Mouse (Mus musculus): ENCODE measurements around the gene Ttc7b. TPM values are rescaled to one million over a fixed set of nuclear protein-coding genes. Genes with fewer than 3 reads are reported as not detected.

The Ttc7b gene
- total and polyA plus RNA-seq, 2 experiments = 7.7 to 10.7 TPM

GRCm38 (mm10) chr12:100480642-100481442 lies 39.8 kb downstream of the Ttc7b start:
- TF ChIP-seq POLR2A (IDR thresholded peaks at IDR 0.05; ENCODE audit: extremely low read depth, insufficient read depth, low read length) (no peak), CTCF (IDR thresholded peaks at IDR 0.05; ENCODE audit: low read depth, low read length) (no peak)
- Histone ChIP-seq H3K27me3 (ENCODE audit: control insufficient read depth, insufficient read depth, low read length) (no peaks in the 10 kb centered on the region), H3K4me1 (ENCODE audit: control insufficient read depth, insufficient read depth, low read length) (peaks cover 1% of the 10 kb centered on the region; the same call in 1 of the 2 replicates), H3K4me3 (ENCODE audit: insufficient read depth, low read depth, low read length) (no peak overlapping the region), H3K9ac (ENCODE audit: low read depth, low read length) (no peak overlapping the region), H3K79me2 (ENCODE audit: control insufficient read depth, insufficient read depth, low read length) (no peaks in the 10 kb centered on the region; the same call in 1 of the 2 replicates), H3K36me3 (ENCODE audit: control insufficient read depth, insufficient read depth, low read length) (no peaks in the 10 kb centered on the region), H3K27ac (replicated peaks; ENCODE audit: insufficient read depth, low read depth, low read length) (no peak overlapping the region)
- peak; percentile 59 for DNase-seq (ENCODE audit: extremely low read depth, low read depth, low spot score)
- 78% methylated on average over 15 of the region's 15 CpGs for WGBS

- 36% methylated on average over 7 of the region's 7 CpGs for WGBS
- peak; percentile 69 for DNase-seq (ENCODE audit: extremely low read depth, low read depth, low spot score)
- Histone ChIP-seq H3K36me3 (ENCODE audit: control insufficient read depth, insufficient read depth, low read length) (no peaks in the 10 kb centered on the region), H3K4me1 (ENCODE audit: control insufficient read depth, insufficient read depth, low read length) (peaks cover 1% of the 10 kb centered on the region; the same call in 1 of the 2 replicates), H3K4me3 (ENCODE audit: insufficient read depth, low read depth, low read length) (no peak overlapping the region), H3K79me2 (ENCODE audit: control insufficient read depth, insufficient read depth, low read length) (no peaks in the 10 kb centered on the region; the same call in 1 of the 2 replicates), H3K9ac (ENCODE audit: low read depth, low read length) (no peak overlapping the region), H3K27ac (replicated peaks; ENCODE audit: insufficient read depth, low read depth, low read length) (no peak overlapping the region), H3K27me3 (ENCODE audit: control insufficient read depth, insufficient read depth, low read length) (no peaks in the 10 kb centered on the region)
- peak; percentile 86 for TF ChIP-seq CTCF (IDR thresholded peaks at IDR 0.05; ENCODE audit: low read depth, low read length)
- TF ChIP-seq POLR2A (IDR thresholded peaks at IDR 0.05; ENCODE audit: extremely low read depth, insufficient read depth, low read length) = no peak
Observed at GRCm38 (mm10) chr12:100479892-100480621, 40.6 kb downstream of the Ttc7b start.

DNA sequence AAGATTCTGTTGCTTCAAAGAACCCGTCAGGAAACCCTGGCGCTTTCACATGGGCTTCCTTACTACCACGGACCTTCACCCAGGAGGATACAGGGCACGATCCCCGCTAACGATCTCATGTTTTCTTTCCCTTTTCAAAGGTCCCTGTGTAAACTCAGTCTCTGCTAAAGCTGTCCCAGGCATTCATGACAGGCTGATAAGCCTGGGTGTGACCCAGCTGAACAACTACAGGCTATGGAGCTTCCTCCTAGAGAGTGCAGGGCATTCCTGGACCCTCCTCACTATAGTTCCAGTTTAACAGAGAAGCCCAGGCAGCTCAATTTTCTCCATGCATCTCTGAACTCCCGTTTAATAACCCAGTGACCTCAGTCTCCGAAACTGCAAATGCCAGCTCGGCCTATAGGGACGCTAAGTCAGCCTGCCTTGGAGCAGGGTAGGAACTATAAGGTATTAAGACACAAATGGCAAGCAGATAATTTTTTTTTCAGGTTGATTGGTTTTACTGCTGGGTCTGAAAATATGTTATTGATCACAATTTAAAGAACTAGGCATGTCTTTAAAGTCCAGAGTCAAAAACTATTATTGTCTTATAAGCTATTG lies 41.3 kb downstream of the Ttc7b start:
- TF ChIP-seq POLR2A (IDR thresholded peaks at IDR 0.05; ENCODE audit: extremely low read depth, insufficient read depth, low read length) = no peak
- no peak for TF ChIP-seq CTCF (IDR thresholded peaks at IDR 0.05; ENCODE audit: low read depth, low read length)
- no peak overlapping the region for H3K4me3 ChIP-seq (ENCODE audit: insufficient read depth, low read depth, low read length)
- no peaks in the 10 kb centered on the region for H3K27me3 ChIP-seq (ENCODE audit: control insufficient read depth, insufficient read depth, low read length)
- H3K4me1 ChIP-seq (ENCODE audit: control insufficient read depth, insufficient read depth, low read length) = peaks cover 1% of the 10 kb centered on the region; the same call in 1 of the 2 replicates
- no peaks in the 10 kb centered on the region for H3K36me3 ChIP-seq (ENCODE audit: control insufficient read depth, insufficient read depth, low read length)
- no peaks in the 10 kb centered on the region; the same call in 1 of the 2 replicates for H3K79me2 ChIP-seq (ENCODE audit: control insufficient read depth, insufficient read depth, low read length)
- 40% methylated on average over 10 of the region's 10 CpGs for WGBS
- no peak overlapping the region for H3K27ac ChIP-seq (replicated peaks; ENCODE audit: insufficient read depth, low read depth, low read length)
- H3K9ac ChIP-seq (ENCODE audit: low read depth, low read length) = no peak overlapping the region
- peak; percentile 70 for DNase-seq (ENCODE audit: extremely low read depth, low read depth, low spot score)

- Histone ChIP-seq H3K27ac (replicated peaks; ENCODE audit: insufficient read depth, low read depth, low read length) (no peak overlapping the region), H3K27me3 (ENCODE audit: control insufficient read depth, insufficient read depth, low read length) (no peaks in the 10 kb centered on the region), H3K36me3 (ENCODE audit: control insufficient read depth, insufficient read depth, low read length) (no peaks in the 10 kb centered on the region), H3K4me3 (ENCODE audit: insufficient read depth, low read depth, low read length) (no peak overlapping the region), H3K9ac (ENCODE audit: low read depth, low read length) (no peak overlapping the region), H3K4me1 (ENCODE audit: control insufficient read depth, insufficient read depth, low read length) (peaks cover 1% of the 10 kb centered on the region; the same call in 1 of the 2 replicates), H3K79me2 (ENCODE audit: control insufficient read depth, insufficient read depth, low read length) (no peaks in the 10 kb centered on the region; the same call in 1 of the 2 replicates)
- TF ChIP-seq CTCF (IDR thresholded peaks at IDR 0.05; ENCODE audit: low read depth, low read length) (no peak), POLR2A (IDR thresholded peaks at IDR 0.05; ENCODE audit: extremely low read depth, insufficient read depth, low read length) (no peak)
- 72% methylated on average over 6 of the region's 6 CpGs for WGBS
- DNase-seq (ENCODE audit: extremely low read depth, low read depth, low spot score) = no peak
Observed at GRCm38 (mm10) chr12:100478615-100479014, 42.0 kb downstream of the Ttc7b start.

DNA sequence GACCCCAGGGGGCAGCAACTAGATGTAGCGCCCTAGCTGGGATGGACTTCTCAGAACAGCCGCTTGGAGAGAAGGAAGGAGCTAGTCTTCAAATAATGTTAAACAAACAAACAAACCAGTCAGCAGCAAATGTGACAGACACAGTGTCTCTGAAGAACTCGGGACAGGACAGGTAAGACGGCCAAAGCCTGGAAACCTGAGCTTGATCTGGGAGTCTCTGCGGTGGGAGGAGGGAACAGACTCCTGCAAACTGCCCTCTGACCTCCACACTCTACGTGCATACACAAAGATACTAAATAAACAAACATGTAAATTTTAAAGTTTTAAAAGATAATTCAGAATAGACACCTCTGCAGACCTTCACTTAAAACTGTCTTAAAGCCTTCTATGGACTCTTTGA lies 42.5 kb downstream of the Ttc7b start:
- Histone ChIP-seq H3K36me3 (ENCODE audit: control insufficient read depth, insufficient read depth, low read length) (no peaks in the 10 kb centered on the region), H3K4me3 (ENCODE audit: insufficient read depth, low read depth, low read length) (no peak overlapping the region), H3K79me2 (ENCODE audit: control insufficient read depth, insufficient read depth, low read length) (no peaks in the 10 kb centered on the region; the same call in 1 of the 2 replicates), H3K4me1 (ENCODE audit: control insufficient read depth, insufficient read depth, low read length) (peaks cover 1% of the 10 kb centered on the region; the same call in 1 of the 2 replicates), H3K27me3 (ENCODE audit: control insufficient read depth, insufficient read depth, low read length) (no peaks in the 10 kb centered on the region), H3K27ac (replicated peaks; ENCODE audit: insufficient read depth, low read depth, low read length) (no peak overlapping the region), H3K9ac (ENCODE audit: low read depth, low read length) (no peak overlapping the region)
- WGBS = 67% methylated on average over 6 of the region's 6 CpGs
- peak; percentile 30 for DNase-seq (ENCODE audit: extremely low read depth, low read depth, low spot score)
- TF ChIP-seq CTCF (IDR thresholded peaks at IDR 0.05; ENCODE audit: low read depth, low read length) (no peak), POLR2A (IDR thresholded peaks at IDR 0.05; ENCODE audit: extremely low read depth, insufficient read depth, low read length) (no peak)
